Mouse (Mus musculus): ENCODE data around the gene Tmem121b. TPM values are rescaled to one million over a fixed set of nuclear protein-coding genes. Genes with fewer than 3 reads are reported as not detected.

The Tmem121b gene
- polyA plus RNA-seq, 1 experiment from 2014 or later, result not detected

- Histone ChIP-seq H3K36me3 (ENCODE audit: inconsistent target) (peaks cover 31% of the 10 kb centered on the region), H3K79me2 (ENCODE audit: inconsistent target) (no peaks in the 10 kb centered on the region), H3K4me3 (ENCODE audit: inconsistent target) (no peak overlapping the region), H3K27ac (no peak overlapping the region)
- WGBS (ENCODE audit: missing documents), result 97% methylated on average over 4 of the region's 4 CpGs
These were observed 51.3 kb downstream of the Tmem121b start for GRCm38 (mm10) chr6:120442171-120442749.

Other genes starting within 250 kb of the Tmem121b start
- gene D330020A13Rik, start 199.4 kb downstream of the Tmem121b start, polyA plus RNA-seq (2018), result not detected in 3 replicates
- not detected in 3 replicates for gene B4galnt3, start 199.2 kb downstream of the Tmem121b start, polyA plus RNA-seq (2018)
- 19.9 to 27.4 TPM (median 21.8 TPM) in 3 replicates for gene Kdm5a, start 129.7 kb downstream of the Tmem121b start, polyA plus RNA-seq (2018)
- gene Ccdc77, start 129.4 kb downstream of the Tmem121b start, polyA plus RNA-seq (2018), result 6.0 to 6.9 TPM (median 6.8 TPM) in 3 replicates
- gene Il17ra, start 30.6 kb downstream of the Tmem121b start, polyA plus RNA-seq (2018), result 11.0 to 16.8 TPM (median 11.8 TPM) in 3 replicates
- gene Hdhd5, start 37.5 kb upstream of the Tmem121b start, polyA plus RNA-seq (2018), result 4.1 to 8.2 TPM (median 7.3 TPM) in 3 replicates
- gene Cecr2, start 172.6 kb upstream of the Tmem121b start, polyA plus RNA-seq (2018), result not detected in 3 replicates